Mouse (Mus musculus) spleen, adult 2 months (tissue): ENCODE data around the gene Rbm34. TPM values are rescaled to one million over a fixed set of nuclear protein-coding genes. Genes with fewer than 3 reads are reported as not detected.
"Not testable (repeated sequence)": the region's sequence is repeated elsewhere in the genome, so short reads cannot be mapped to it uniquely, and the experiment has no call there.

ENCODE experiments used
- DNase-seq, 2 experiments: peaks; one replicate each; pipeline versions ENCODE4 v3.0.0 to v3.0.0-alpha.2; 2012 to 2021; ENCODE audit warnings: low spot score in 2 of 2, low read depth in 1 of 2
- H3K27ac ChIP-seq: fragments of 200-500 bp; 2 replicates; pipeline ENCODE4 v1.5.1; 2012; ENCODE audit warnings: low read length, inconsistent platforms; ENCODE audit not compliant: insufficient read depth
- H3K27me3 ChIP-seq: fragments of 200-500 bp; 2 replicates; pipeline ENCODE4 v1.6.1; 2012; ENCODE audit warnings: mild to moderate bottlenecking, moderate library complexity, low read length, inconsistent platforms; ENCODE audit not compliant: control insufficient read depth, insufficient read depth
- H3K36me3 ChIP-seq: fragments of 200-500 bp; 2 replicates; pipeline ENCODE4 v1.6.1; 2012; ENCODE audit warnings: mild to moderate bottlenecking, low read length, inconsistent platforms; ENCODE audit not compliant: control insufficient read depth, insufficient read depth
- H3K4me1 ChIP-seq: fragments of 200-500 bp; 2 replicates; pipeline ENCODE4 v1.6.1; 2011; ENCODE audit warnings: inconsistent platforms; ENCODE audit not compliant: control insufficient read depth, insufficient read depth, insufficient read length
- H3K4me3 ChIP-seq: fragments of 200-500 bp; 2 replicates; pipeline ENCODE4 v1.5.1; 2011; ENCODE audit warnings: mild to moderate bottlenecking, inconsistent platforms; ENCODE audit not compliant: insufficient read depth, insufficient read length; ENCODE audit errors: extremely low read depth
- CTCF ChIP-seq: fragments of 200-500 bp; IDR thresholded peaks from 2 replicates; pipeline ENCODE4 v1.5.1; 2011; ENCODE audit warnings: mild to moderate bottlenecking, inconsistent platforms; ENCODE audit not compliant: insufficient read depth, insufficient read length, insufficient replicate concordance; ENCODE audit errors: extremely low read depth
- POLR2A ChIP-seq: fragments of 200-500 bp; IDR thresholded peaks from 2 replicates; pipeline ENCODE4 v1.6.1; 2011; ENCODE audit warnings: low read depth, low read length, inconsistent platforms
- WGBS: fragments of 180-500 bp; shearing (Covaris S2); methylation state at CpG from one replicate; pipeline ENCODE4 v1.1.7; 2018; 5-methylcytosine and 5-hydroxymethylcytosine counted together
- polyA plus RNA-seq: library from polyadenylated mRNA; depleted of rRNA; stranded (reverse); fragments of >200 nt; gene quantifications from 2 replicates; pipeline ENCODE4 v1.2.3, GENCODE M21; 2012

Gene Rbm34
- polyA plus RNA-seq, 1 experiment, result 2.6 TPM

DNA sequence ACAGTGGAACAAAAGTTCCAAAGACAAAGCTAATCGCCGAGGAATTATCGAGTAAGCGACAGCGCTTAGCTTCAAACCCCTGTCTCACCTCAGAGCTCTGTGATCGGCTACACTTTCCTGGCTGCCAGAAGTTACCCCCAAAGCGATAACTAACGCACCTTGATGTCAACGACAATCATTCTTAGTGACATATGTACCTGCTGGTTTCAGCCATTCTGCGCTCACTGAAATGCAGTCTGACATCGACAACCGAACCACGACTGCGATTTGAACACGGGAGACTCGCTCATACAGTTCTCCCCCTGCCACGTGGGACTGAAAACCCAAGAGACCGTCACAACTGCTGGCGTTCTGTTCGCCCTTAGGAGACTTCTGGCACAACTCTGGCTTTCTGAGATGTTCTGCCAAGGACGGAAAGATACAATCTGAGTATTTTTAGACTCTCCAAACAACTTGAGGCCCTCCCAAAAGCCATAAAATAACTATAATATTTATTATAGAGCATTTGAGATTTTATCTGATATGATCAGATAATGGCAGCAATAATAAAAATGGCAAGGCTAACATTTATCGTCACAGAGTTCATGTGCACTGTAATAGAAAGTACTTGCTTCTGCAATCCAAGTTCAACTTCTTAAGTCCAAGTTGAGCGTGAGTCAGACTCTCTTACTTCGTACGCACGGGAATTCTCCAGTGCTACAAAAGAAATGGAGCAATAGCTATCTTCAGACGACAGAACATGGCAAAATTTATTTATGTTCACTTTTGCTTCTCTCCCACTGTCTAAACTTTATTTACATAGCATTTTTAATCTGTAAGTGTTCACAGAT, 8.4 kb upstream of the Rbm34 start:
- TF ChIP-seq CTCF, result no peak
- TF ChIP-seq POLR2A, result no peak
- no peaks in the 10 kb centered on the region for H3K27me3 ChIP-seq
- no peak overlapping the region for H3K27ac ChIP-seq
- H3K4me3 ChIP-seq, result peak overlapping the region; percentile 15; the same call in 1 of the 2 replicates
- H3K4me1 ChIP-seq, result no peaks in the 10 kb centered on the region
- no peak for DNase-seq
- 21% methylated on average over 27 of the region's 27 CpGs for WGBS
- no peaks in the 10 kb centered on the region for H3K36me3 ChIP-seq

DNA sequence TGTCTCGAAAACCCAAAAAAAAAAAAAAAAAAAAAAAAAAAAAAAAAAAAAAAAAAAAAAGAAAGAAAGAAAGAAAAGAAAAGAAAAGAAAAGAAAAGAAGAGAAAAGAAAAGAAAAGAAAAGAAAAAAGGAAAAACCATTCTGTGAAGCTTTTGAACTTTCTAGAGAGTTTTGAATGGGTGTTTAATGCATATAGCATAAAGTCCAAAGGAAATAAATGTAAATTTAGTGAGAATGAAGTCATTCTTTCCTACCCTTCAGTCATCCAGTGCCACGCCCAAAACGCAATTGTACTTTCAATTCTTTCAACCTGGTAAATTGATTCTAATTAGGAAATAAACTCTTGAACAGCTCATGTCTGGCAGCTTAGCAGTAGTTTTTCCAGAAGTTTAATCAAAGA, 7.7 kb upstream of the Rbm34 start:
- not testable (repeated sequence) for H3K27ac ChIP-seq, DNase-seq, H3K27me3 ChIP-seq, H3K36me3 ChIP-seq, H3K4me1 ChIP-seq, H3K4me3 ChIP-seq
- 21% methylated on average over 2 of the region's 3 CpGs for WGBS

DNA sequence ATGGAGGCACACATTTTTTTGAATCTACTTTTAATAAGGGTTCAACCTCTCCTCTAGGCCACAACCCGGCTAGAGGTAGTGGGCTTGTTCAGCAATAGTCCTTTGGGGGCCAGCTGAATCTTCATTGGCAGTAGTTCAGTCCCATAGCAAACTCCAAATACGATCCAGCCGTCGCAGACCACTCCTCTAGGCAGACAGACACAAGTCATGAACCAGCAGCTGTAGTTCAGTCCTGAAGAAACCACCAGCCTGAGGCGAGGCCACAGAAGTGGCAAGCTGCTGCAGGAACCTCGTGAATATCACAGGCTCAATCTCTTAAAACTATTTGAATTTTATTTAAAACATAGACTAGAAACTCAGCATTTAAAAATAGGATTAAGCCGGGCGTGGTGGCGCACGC, 7.2 kb upstream of the Rbm34 start:
- H3K4me3 ChIP-seq, result no peak overlapping the region
- H3K27me3 ChIP-seq, result no peaks in the 10 kb centered on the region
- H3K4me1 ChIP-seq, result no peaks in the 10 kb centered on the region
- no peak overlapping the region for H3K27ac ChIP-seq
- WGBS, result 82% methylated on average over 10 of the region's 10 CpGs
- no peak for TF ChIP-seq CTCF
- TF ChIP-seq POLR2A, result no peak
- H3K36me3 ChIP-seq, result no peaks in the 10 kb centered on the region
- DNase-seq, result no peak

DNA sequence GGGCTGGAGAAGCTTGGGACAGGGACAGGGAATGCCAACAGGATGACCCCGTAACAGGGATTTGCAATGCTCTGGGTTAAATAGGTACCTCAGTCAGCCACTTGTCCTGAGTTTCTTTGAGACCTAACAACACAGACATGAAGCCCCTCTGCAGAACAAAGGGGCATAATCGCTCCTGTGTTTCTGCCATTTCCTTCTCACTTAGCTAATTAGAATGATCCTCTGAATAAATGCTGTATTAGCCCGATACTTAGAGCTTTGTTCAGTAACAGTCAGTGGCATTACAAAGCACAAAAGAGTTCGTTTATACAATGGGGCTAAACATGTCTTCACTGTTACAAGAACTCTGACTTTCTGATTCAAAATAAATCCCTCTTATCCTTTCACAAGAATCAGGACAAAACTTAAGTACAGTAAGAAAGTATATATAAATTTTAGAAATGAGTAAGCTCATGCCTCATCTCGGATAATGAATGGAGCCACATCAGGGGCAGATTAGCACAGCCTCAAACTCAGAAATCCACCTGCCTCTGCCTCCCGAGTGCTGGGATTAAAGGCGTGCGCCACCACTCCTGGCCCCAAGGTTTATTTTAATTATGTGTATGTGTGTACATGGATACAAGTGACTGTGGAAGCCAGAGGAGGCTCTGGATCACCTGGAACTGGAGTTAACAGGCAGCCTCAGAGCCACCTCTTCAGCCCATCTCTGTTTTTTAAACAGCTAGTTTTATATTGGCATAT, 5.9 kb upstream of the Rbm34 start:
- Histone ChIP-seq H3K27me3 (no peaks in the 10 kb centered on the region), H3K4me3 (no peak overlapping the region), H3K27ac (no peak overlapping the region), H3K4me1 (no peaks in the 10 kb centered on the region), H3K36me3 (no peaks in the 10 kb centered on the region)
- no peak for DNase-seq
- TF ChIP-seq POLR2A (no peak), CTCF (no peak)
- 78% methylated on average over 8 of the region's 8 CpGs for WGBS

DNA sequence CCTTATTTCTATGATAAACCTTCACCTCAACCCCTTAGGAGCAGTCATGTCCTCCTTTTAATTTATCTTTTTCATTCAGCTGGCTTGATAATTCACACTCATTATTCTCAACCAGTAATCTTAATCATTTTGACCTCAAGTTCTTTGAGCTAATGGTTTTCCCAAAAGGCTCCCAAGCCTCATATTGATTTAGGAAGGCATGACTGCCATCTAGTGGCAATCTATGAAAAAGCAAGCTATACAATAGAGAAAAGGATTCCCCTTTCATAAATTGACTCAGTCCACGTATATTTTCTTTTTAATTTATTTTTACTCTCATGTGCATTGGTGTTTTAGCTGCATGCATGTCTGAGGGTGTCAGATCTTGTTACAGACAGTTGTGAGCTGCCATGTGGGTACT, 4.8 kb upstream of the Rbm34 start:
- Histone ChIP-seq H3K4me3 (no peak overlapping the region), H3K27me3 (no peaks in the 10 kb centered on the region), H3K4me1 (no peaks in the 10 kb centered on the region), H3K27ac (no peak overlapping the region), H3K36me3 (no peaks in the 10 kb centered on the region)
- no peak for TF ChIP-seq POLR2A
- no peak for TF ChIP-seq CTCF
- DNase-seq, result no peak
- WGBS, result 5% methylated on average over 1 of the region's 1 CpGs

DNA sequence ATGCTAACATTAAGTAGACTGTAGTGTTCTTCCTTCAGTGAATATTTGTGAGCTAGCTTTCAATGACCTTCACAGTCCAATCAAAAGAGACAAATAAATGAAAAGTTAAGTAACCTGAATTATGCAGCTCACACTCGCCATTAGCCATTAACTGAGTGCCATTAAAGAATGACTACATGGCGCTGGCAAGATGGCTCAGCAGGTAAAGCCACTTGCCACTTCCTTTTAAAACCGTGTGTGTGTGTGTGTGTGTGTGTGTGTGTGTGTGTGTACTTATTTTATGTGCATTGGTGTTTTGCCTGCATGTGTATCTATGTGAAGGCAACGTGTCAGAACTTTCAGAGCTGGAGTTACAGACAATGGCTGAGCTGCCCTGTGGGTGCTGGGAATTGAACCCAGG, 3.6 kb upstream of the Rbm34 start:
- H3K36me3 ChIP-seq, result no peaks in the 10 kb centered on the region
- 60% methylated on average over 4 of the region's 4 CpGs for WGBS
- TF ChIP-seq POLR2A (no peak), CTCF (no peak)
- H3K27ac ChIP-seq, result no peak overlapping the region
- DNase-seq, result no peak
- no peak overlapping the region for H3K4me3 ChIP-seq
- H3K4me1 ChIP-seq, result peaks cover 7% of the 10 kb centered on the region
- no peaks in the 10 kb centered on the region for H3K27me3 ChIP-seq
